Mouse (Mus musculus): Measurements from ENCODE around the gene Acsl6. TPM values are rescaled to one million over a fixed set of nuclear protein-coding genes. Genes with fewer than 3 reads are reported as not detected.

Gene Acsl6
- total RNA-seq, 1 experiment, result 3.7 TPM

GRCm38 (mm10) chr11:54314740-54315139, 11.1 kb downstream of the Acsl6 start:
- in situ Hi-C loops (cut with MboI; ENCODE audit: low sequenced_read_pairs in 2 of 2, unreplicated experiment in 2 of 2), result no loop called here
- H3K4me3 ChIP-seq (ENCODE audit: insufficient read depth in 1 of 2, low read depth in 1 of 2, low read length in 2 of 2, poor library complexity in 1 of 2, severe bottlenecking in 1 of 2), result no peak overlapping the region
- H3K9me3 ChIP-seq (ENCODE audit: control insufficient read depth, insufficient read depth, low read depth, low read length), result no peaks in the 10 kb centered on the region
- no peak overlapping the region for H3K9ac ChIP-seq (ENCODE audit: insufficient read depth, low read depth, low read length, poor library complexity, severe bottlenecking)
- DNase-seq (ENCODE audit: low read depth, low spot score), result no peak
- TF ChIP-seq CHD2 (IDR thresholded peaks at IDR 0.05; ENCODE audit: low read depth, low read length) (no peak), HCFC1 (IDR thresholded peaks at IDR 0.05; ENCODE audit: borderline replicate concordance, insufficient read depth, low read length) (no peak), MAFK (IDR thresholded peaks at IDR 0.05; ENCODE audit: insufficient read depth, low read depth, low read length) (no peak), ZNF384 (IDR thresholded peaks at IDR 0.05; ENCODE audit: low read depth, low read length) (no peak)
- H3K36me3 ChIP-seq (ENCODE audit: control insufficient read depth, insufficient read depth, low read length, poor library complexity, severe bottlenecking), result no peaks in the 10 kb centered on the region
- no peak overlapping the region; the same call in 1 of the 2 replicates for H3K27ac ChIP-seq (ENCODE audit: insufficient read depth, low read depth, low read length, poor library complexity, severe bottlenecking)
- H3K4me1 ChIP-seq (ENCODE audit: control insufficient read depth in 2 of 2, insufficient read depth in 2 of 2, low read length in 2 of 2, poor library complexity in 1 of 2), result peaks cover 9 to 15% of the 10 kb centered on the region in 2 experiments; a peak in 3 of 4 replicates

DNA sequence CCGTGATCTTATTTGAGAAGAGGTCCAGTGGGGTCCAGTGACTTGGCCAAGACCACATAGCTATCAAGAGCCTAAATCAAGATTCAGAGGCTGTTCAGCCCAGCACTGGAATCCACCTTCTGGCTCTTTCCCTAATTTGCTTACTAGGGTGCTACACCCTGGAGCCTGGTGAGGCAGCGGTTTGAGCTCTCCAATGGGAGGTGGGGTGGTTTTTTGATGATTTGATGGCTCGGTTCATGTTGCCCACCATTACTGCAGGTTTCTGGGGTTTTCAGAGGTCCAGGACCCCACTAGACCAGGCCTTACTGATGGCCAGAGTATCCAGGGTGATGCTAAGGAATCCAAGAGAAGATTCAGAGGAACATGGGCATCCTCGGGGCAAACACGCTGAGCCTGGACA, 11.7 kb downstream of the Acsl6 start:
- H3K36me3 ChIP-seq (ENCODE audit: control insufficient read depth, insufficient read depth, low read length, poor library complexity, severe bottlenecking), result no peaks in the 10 kb centered on the region
- no peak for DNase-seq (ENCODE audit: low read depth, low spot score)
- no peak for TF ChIP-seq ZNF384 (IDR thresholded peaks at IDR 0.05; ENCODE audit: low read depth, low read length)
- TF ChIP-seq MAFK (IDR thresholded peaks at IDR 0.05; ENCODE audit: insufficient read depth, low read depth, low read length), result no peak
- no peak for TF ChIP-seq ZC3H11A (IDR thresholded peaks at IDR 0.05; ENCODE audit: borderline replicate concordance, low read depth, low read length)
- no peak for TF ChIP-seq CHD2 (IDR thresholded peaks at IDR 0.05; ENCODE audit: low read depth, low read length)
- TF ChIP-seq HCFC1 (IDR thresholded peaks at IDR 0.05; ENCODE audit: borderline replicate concordance, insufficient read depth, low read length), result no peak
- in situ Hi-C loops (cut with MboI; ENCODE audit: low sequenced_read_pairs in 2 of 2, unreplicated experiment in 2 of 2), result no loop called here
- H3K4me1 ChIP-seq (ENCODE audit: control insufficient read depth in 2 of 2, insufficient read depth in 2 of 2, low read length in 2 of 2, poor library complexity in 1 of 2), result peaks cover 9 to 13% of the 10 kb centered on the region in 2 experiments; a peak in 3 of 4 replicates
- no peak overlapping the region for H3K9ac ChIP-seq (ENCODE audit: insufficient read depth, low read depth, low read length, poor library complexity, severe bottlenecking)
- no peak overlapping the region for H3K4me3 ChIP-seq (ENCODE audit: insufficient read depth in 1 of 2, low read depth in 1 of 2, low read length in 2 of 2, poor library complexity in 1 of 2, severe bottlenecking in 1 of 2)
- H3K27ac ChIP-seq (ENCODE audit: insufficient read depth, low read depth, low read length, poor library complexity, severe bottlenecking), result no peak overlapping the region
- H3K9me3 ChIP-seq (ENCODE audit: control insufficient read depth, insufficient read depth, low read depth, low read length), result no peaks in the 10 kb centered on the region

DNA sequence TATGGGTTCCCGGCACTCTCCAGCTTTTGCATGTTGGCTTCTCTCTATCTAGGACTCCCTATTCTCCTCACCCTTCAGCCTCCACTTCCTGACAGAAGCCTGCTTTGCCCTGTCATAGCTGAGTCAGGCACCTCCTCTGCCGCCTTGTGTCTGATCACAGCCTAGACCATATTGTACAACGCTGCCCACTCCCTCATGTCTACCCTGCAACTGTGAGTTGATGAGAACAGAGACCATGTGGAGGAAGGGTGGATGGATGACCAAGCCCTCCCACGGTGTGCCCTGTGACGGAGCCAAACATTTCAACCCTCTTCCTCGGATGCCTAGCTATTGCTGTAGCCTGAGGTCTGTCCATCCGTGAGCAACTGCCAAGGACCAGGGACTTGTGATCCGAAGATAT, 13.8 kb downstream of the Acsl6 start:
- Histone ChIP-seq H3K9ac (ENCODE audit: insufficient read depth, low read depth, low read length, poor library complexity, severe bottlenecking) (no peak overlapping the region), H3K36me3 (ENCODE audit: control insufficient read depth, insufficient read depth, low read length, poor library complexity, severe bottlenecking) (no peaks in the 10 kb centered on the region), H3K4me1 (ENCODE audit: control insufficient read depth in 2 of 2, insufficient read depth in 2 of 2, low read length in 2 of 2, poor library complexity in 1 of 2) (peaks cover 0 to 4% of the 10 kb centered on the region in 2 experiments; a peak in 1 of 4 replicates), H3K4me3 (ENCODE audit: insufficient read depth in 1 of 2, low read depth in 1 of 2, low read length in 2 of 2, poor library complexity in 1 of 2, severe bottlenecking in 1 of 2) (no peak overlapping the region), H3K27ac (ENCODE audit: insufficient read depth, low read depth, low read length, poor library complexity, severe bottlenecking) (no peak overlapping the region), H3K9me3 (ENCODE audit: control insufficient read depth, insufficient read depth, low read depth, low read length) (no peaks in the 10 kb centered on the region)
- in situ Hi-C loops (cut with MboI; ENCODE audit: low sequenced_read_pairs in 2 of 2, unreplicated experiment in 2 of 2), result no loop called here
- TF ChIP-seq CHD2 (IDR thresholded peaks at IDR 0.05; ENCODE audit: low read depth, low read length) (no peak), ZNF384 (IDR thresholded peaks at IDR 0.05; ENCODE audit: low read depth, low read length) (no peak), ZC3H11A (IDR thresholded peaks at IDR 0.05; ENCODE audit: borderline replicate concordance, low read depth, low read length) (no peak), MAFK (IDR thresholded peaks at IDR 0.05; ENCODE audit: insufficient read depth, low read depth, low read length) (no peak), HCFC1 (IDR thresholded peaks at IDR 0.05; ENCODE audit: borderline replicate concordance, insufficient read depth, low read length) (no peak)
- no peak for DNase-seq (ENCODE audit: low read depth, low spot score)

GRCm38 (mm10) chr11:54317795-54318194, 14.2 kb downstream of the Acsl6 start:
- in situ Hi-C loops (cut with MboI; ENCODE audit: low sequenced_read_pairs in 2 of 2, unreplicated experiment in 2 of 2), result no loop called here
- no peak overlapping the region for H3K4me3 ChIP-seq (ENCODE audit: insufficient read depth in 1 of 2, low read depth in 1 of 2, low read length in 2 of 2, poor library complexity in 1 of 2, severe bottlenecking in 1 of 2)

More at GRCm38 (mm10) chr11:54317795-54318194, 14.2 kb downstream of the Acsl6 start:
- H3K4me1 ChIP-seq (ENCODE audit: control insufficient read depth in 2 of 2, insufficient read depth in 2 of 2, low read length in 2 of 2, poor library complexity in 1 of 2), result peaks cover 0 to 2% of the 10 kb centered on the region in 2 experiments; a peak in 1 of 4 replicates
- TF ChIP-seq CHD2 (IDR thresholded peaks at IDR 0.05; ENCODE audit: low read depth, low read length) (no peak), MAFK (IDR thresholded peaks at IDR 0.05; ENCODE audit: insufficient read depth, low read depth, low read length) (no peak), HCFC1 (IDR thresholded peaks at IDR 0.05; ENCODE audit: borderline replicate concordance, insufficient read depth, low read length) (no peak), ZNF384 (IDR thresholded peaks at IDR 0.05; ENCODE audit: low read depth, low read length) (no peak), ZC3H11A (IDR thresholded peaks at IDR 0.05; ENCODE audit: borderline replicate concordance, low read depth, low read length) (no peak)
- no peak overlapping the region for H3K9ac ChIP-seq (ENCODE audit: insufficient read depth, low read depth, low read length, poor library complexity, severe bottlenecking)
- H3K36me3 ChIP-seq (ENCODE audit: control insufficient read depth, insufficient read depth, low read length, poor library complexity, severe bottlenecking), result no peaks in the 10 kb centered on the region
- no peak for DNase-seq (ENCODE audit: low read depth, low spot score)
- no peak overlapping the region for H3K27ac ChIP-seq (ENCODE audit: insufficient read depth, low read depth, low read length, poor library complexity, severe bottlenecking)
- H3K9me3 ChIP-seq (ENCODE audit: control insufficient read depth, insufficient read depth, low read depth, low read length), result no peaks in the 10 kb centered on the region

Data from ES-E14 (cell line).